Mouse (Mus musculus) liver, adult 2 months (tissue): Measurements from ENCODE around the gene Gm4724. TPM values are rescaled to one million over a fixed set of nuclear protein-coding genes. Genes with fewer than 3 reads are reported as not detected.
"Not testable (repeated sequence)": the region's sequence is repeated elsewhere in the genome, so short reads cannot be mapped to it uniquely, and the experiment has no call there.

Source experiments
- DNase-seq: peaks from one replicate; pipeline ENCODE4 v3.0.0-alpha.2; 2011; ENCODE audit warnings: low read depth, low spot score; ENCODE audit errors: extremely low read depth
- H3K27ac ChIP-seq: fragments of 200-500 bp; replicated peaks from 2 replicates; pipeline ENCODE4 v1.5.1; 2012; ENCODE audit warnings: low read depth, mild to moderate bottlenecking, control low read depth, inconsistent platforms, low read length; ENCODE audit not compliant: insufficient read depth
- H3K27me3 ChIP-seq: fragments of 200-500 bp; 2 replicates; pipeline ENCODE4 v1.6.1; 2012; ENCODE audit warnings: mild to moderate bottlenecking, moderate library complexity, low read length, inconsistent platforms; ENCODE audit not compliant: control insufficient read depth, insufficient read depth
- H3K36me3 ChIP-seq: fragments of 200-500 bp; 2 replicates; pipeline ENCODE4 v1.6.1; 2012; ENCODE audit warnings: low read length, inconsistent platforms; ENCODE audit not compliant: control insufficient read depth, insufficient read depth
- H3K4me1 ChIP-seq: fragments of 200-500 bp; 2 replicates; pipeline ENCODE4 v1.6.1; 2011; ENCODE audit warnings: low read length; ENCODE audit not compliant: control insufficient read depth, insufficient read depth
- H3K4me3 ChIP-seq: fragments of 200-500 bp; 2 replicates; pipeline ENCODE4 v1.5.1; 2011; ENCODE audit warnings: low read depth, mild to moderate bottlenecking, control low read depth, low read length, moderate library complexity; ENCODE audit not compliant: insufficient read depth
- H3K79me2 ChIP-seq: fragments of 200-500 bp; 2 replicates; pipeline ENCODE4 v1.6.1; 2012; ENCODE audit warnings: inconsistent platforms, mild to moderate bottlenecking, low read length, moderate library complexity; ENCODE audit not compliant: control insufficient read depth, insufficient read depth
- H3K9ac ChIP-seq: fragments of 200-500 bp; 2 replicates; pipeline ENCODE4 v1.6.1; 2012; ENCODE audit warnings: low read depth, mild to moderate bottlenecking, control low read depth, inconsistent platforms, low read length
- WGBS: fragments of 180-500 bp; shearing (Covaris S2); methylation state at CpG from one replicate; pipeline ENCODE4 v1.1.7; 2018; 5-methylcytosine and 5-hydroxymethylcytosine counted together
- polyA plus RNA-seq: library from polyadenylated mRNA; depleted of rRNA; stranded (reverse); fragments of >200 nt; gene quantifications from 2 replicates; pipeline ENCODE4 v1.2.3, GENCODE M21; 2012; rRNA removed
- total RNA-seq: library from RNA; depleted of rRNA; stranded (reverse); fragments of >200 nt; gene quantifications from 2 replicates; pipeline ENCODE4 v1.2.3, GENCODE M21; 2014; rRNA removed

Gene Gm4724
- total RNA-seq (7.0 and 9.8 TPM in 2 replicates), polyA plus RNA-seq (2.8 and 3.3 TPM in 2 replicates)

DNA sequence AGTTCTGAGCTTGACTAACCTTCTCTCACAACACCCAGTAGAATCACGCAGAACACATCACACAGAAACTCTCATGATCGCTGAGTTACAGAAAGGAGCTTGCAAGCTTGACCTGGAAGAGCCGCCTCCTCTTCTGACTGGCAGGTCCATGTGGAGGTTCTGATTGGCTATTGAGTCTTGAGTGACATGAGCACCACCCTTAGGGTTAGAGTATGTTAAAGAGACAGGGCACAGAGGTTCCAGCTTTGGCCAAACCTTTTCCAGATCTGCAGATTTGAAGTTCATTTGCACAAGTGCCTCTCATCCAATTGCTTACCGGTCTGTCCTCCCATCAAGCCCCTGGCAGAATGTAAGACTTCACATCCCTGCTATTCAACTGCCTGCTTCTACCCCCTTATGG, at the start of gene Gm4724:
Gene Gm4724, minus strand, starts transcription at position 101 of the 400 bp plus-strand sequence.
- H3K4me3 ChIP-seq, H3K4me1 ChIP-seq, H3K27ac ChIP-seq, DNase-seq, H3K27me3 ChIP-seq, H3K36me3 ChIP-seq, H3K79me2 ChIP-seq, H3K9ac ChIP-seq: not testable (repeated sequence)
- no CpG with 5 or more reads among the region's 4 CpGs for WGBS

DNA sequence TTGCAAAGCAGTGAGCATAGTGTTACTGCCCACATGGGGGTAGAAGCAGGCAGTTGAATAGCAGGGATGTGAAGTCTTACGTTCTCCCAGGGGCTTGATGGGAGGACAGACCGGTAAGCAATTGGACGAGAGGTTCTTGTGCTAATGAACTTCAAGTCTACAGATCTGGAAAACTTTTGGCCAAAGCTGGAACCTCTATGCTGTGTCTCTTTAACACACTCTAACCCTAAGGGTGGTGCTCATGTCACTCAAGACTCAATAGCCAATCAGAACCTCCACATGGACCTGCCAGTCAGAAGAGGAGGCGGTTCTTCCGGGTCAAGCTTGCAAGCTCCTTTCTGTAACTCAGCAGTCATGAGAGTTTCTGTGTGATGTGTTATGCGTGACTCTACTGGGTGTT, 34.1 kb upstream of the Gm4724 start, which contains the start of gene Zfp965:
Gene Zfp965, plus strand, starts transcription at position 301 of the 400 bp plus-strand sequence.
- not testable (repeated sequence) for DNase-seq, H3K36me3 ChIP-seq, H3K9ac ChIP-seq, H3K4me1 ChIP-seq, H3K4me3 ChIP-seq, H3K27ac ChIP-seq, H3K27me3 ChIP-seq, H3K79me2 ChIP-seq
- no CpG with 5 or more reads among the region's 6 CpGs for WGBS

Other genes starting within 250 kb of the Gm4724 start
- 11.3 and 12.4 TPM in 2 replicates for gene Gm14391, start 228.9 kb downstream of the Gm4724 start, total RNA-seq
- 1.8 and 3.0 TPM in 2 replicates for gene Gm14391, start 228.9 kb downstream of the Gm4724 start, polyA plus RNA-seq
- 6.2 and 11.1 TPM in 2 replicates for gene Gm14440, start 160.7 kb downstream of the Gm4724 start, total RNA-seq
- not detected in 2 replicates for gene Gm14440, start 160.7 kb downstream of the Gm4724 start, polyA plus RNA-seq
- 10.9 and 15.2 TPM in 2 replicates for gene Gm4631, start 97.6 kb downstream of the Gm4724 start, total RNA-seq
- 0.95 and 0.98 TPM in 2 replicates for gene Gm4631, start 97.6 kb downstream of the Gm4724 start, polyA plus RNA-seq
- 4.8 and 5.3 TPM in 2 replicates for gene Zfp968, start 63.4 kb downstream of the Gm4724 start, total RNA-seq
- gene Zfp968, start 63.4 kb downstream of the Gm4724 start, polyA plus RNA-seq, result 0.42 and 0.48 TPM in 2 replicates
- 3.8 and 4.8 TPM in 2 replicates for gene Zfp965, start 34.2 kb upstream of the Gm4724 start, total RNA-seq
- gene Zfp965, start 34.2 kb upstream of the Gm4724 start, polyA plus RNA-seq, result 0.38 and 0.49 TPM in 2 replicates
- not detected in 2 replicates for gene Gm11007, start 208.2 kb upstream of the Gm4724 start, total RNA-seq
- gene Gm11007, start 208.2 kb upstream of the Gm4724 start, polyA plus RNA-seq, result not detected in 2 replicates